ENCODE assay signal across 9 mouse cellular contexts in the genomic region with DNA sequence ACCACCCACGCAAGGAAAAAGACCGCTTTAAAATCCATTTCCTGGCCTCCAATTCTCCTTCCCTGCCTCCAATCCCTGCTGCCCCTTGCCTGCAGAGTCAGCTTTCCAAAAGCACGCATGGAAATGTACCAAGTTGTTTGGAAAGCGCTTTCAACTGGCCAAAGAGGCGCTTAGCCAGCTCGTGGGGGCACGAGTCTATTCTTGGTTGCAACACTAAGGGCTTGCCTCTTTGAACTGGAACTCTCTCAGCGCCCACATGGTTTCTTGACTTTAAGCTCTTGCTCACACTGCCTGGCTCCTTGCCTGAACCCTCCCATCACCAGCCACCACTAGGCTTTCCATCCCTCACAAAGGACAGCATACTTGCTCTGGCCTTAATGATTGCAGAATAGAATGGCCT. TPM values are rescaled to one million over a fixed set of nuclear protein-coding genes. Genes with fewer than 3 reads are reported as not detected.
DNase-seq lines count a peak whose midpoint lies in the region; ATAC-seq and TF ChIP-seq lines count a peak whose summit lies in the region.
"Had no signal": no experiment of that assay in that cellular context is flagged by ENCODE, and none has a peak within 500 bp of the region (broad histone marks: within the 10 kb centered on the region; RNA-seq: fewer than 3 reads in every experiment).

No protein-coding gene starts in this region.

- peak overlapping the region; percentile 37; the same call in 1 of the 2 replicates for H3K4me2 ChIP-seq in intestine, embryonic 15.5 days (replicated peaks)
- H3K4me2 ChIP-seq in intestine, postnatal 0 days (replicated peaks; ENCODE audit: low read depth) = no peak overlapping the region
- no peak overlapping the region for H3K4me2 ChIP-seq in forebrain, embryonic 11.5 days (ENCODE audit: low read depth, low read length, severe bottlenecking)

- ATAC-seq in intestine, embryonic 15.5 days = no peak
- ATAC-seq in intestine, postnatal 0 days = no peak
- no peak for ATAC-seq in frontal cortex, adult (ENCODE audit: low TSS enrichment)
- no peak for ATAC-seq in forebrain, embryonic 11.5 days (replicated peaks; ENCODE audit: low FRiP score)

- H3K9me3 ChIP-seq in intestine, embryonic 15.5 days = no peaks in the 10 kb centered on the region
- H3K9me3 ChIP-seq in intestine, postnatal 0 days (ENCODE audit: control insufficient read depth) = no peaks in the 10 kb centered on the region
- H3K9me3 ChIP-seq in forebrain, embryonic 11.5 days (ENCODE audit: control insufficient read depth, low read length) = no peaks in the 10 kb centered on the region

- peak; percentile 58 for DNase-seq in adrenal gland, postnatal 25 days
- DNase-seq in heart, adult 18-20 months = peak; percentile 89 to 90
- peak; percentile 46 for DNase-seq in lung, adult 2 months
- DNase-seq in right cerebral cortex, adult 2 months (ENCODE audit: low spot score in 2 of 2) = no peak
- no peak for DNase-seq in forebrain, embryonic 11.5 days (ENCODE audit: low spot score)

- TF ChIP-seq CTCF in intestine, postnatal 0 days (IDR thresholded peaks at IDR 0.05; ENCODE audit: low read depth) = no peak
- TF ChIP-seq CTCF in lung, adult 2 months (IDR thresholded peaks at IDR 0.05; ENCODE audit: insufficient read depth, low read length) = no peak

- H3K4me3 ChIP-seq in intestine, embryonic 15.5 days (replicated peaks) = no peak overlapping the region
- H3K4me3 ChIP-seq in intestine, postnatal 0 days (ENCODE audit: low read depth, low read length) = no peak overlapping the region
- H3K4me3 ChIP-seq in lung, adult 2 months (replicated peaks; ENCODE audit: extremely low read depth, low read depth, low read length) = no peak overlapping the region
- no peak overlapping the region for H3K4me3 ChIP-seq in forebrain, embryonic 11.5 days (ENCODE audit: low read depth, low read length)
- H3K4me3 ChIP-seq: erythroblast, embryonic 14.5 days had no signal

- no peaks in the 10 kb centered on the region for H3K27me3 ChIP-seq in intestine, embryonic 15.5 days (replicated peaks)
- H3K27me3 ChIP-seq in intestine, postnatal 0 days (replicated peaks; ENCODE audit: control insufficient read depth, insufficient read depth, low read length) = no peaks in the 10 kb centered on the region
- H3K27me3 ChIP-seq in forebrain, embryonic 11.5 days (ENCODE audit: control insufficient read depth, insufficient read depth, low read length) = no peaks in the 10 kb centered on the region

- no peaks in the 10 kb centered on the region for H3K4me1 ChIP-seq in intestine, embryonic 15.5 days (replicated peaks)
- no peaks in the 10 kb centered on the region for H3K4me1 ChIP-seq in intestine, postnatal 0 days (replicated peaks; ENCODE audit: control insufficient read depth, insufficient read depth, low read length)
- no peaks in the 10 kb centered on the region for H3K4me1 ChIP-seq in lung, adult 2 months (ENCODE audit: control insufficient read depth, insufficient read depth, low read length)
- H3K4me1 ChIP-seq in forebrain, embryonic 11.5 days (replicated peaks; ENCODE audit: control insufficient read depth, insufficient read depth, low read length) = no peaks in the 10 kb centered on the region; the same call in 1 of the 2 replicates

- H3K36me3 ChIP-seq in intestine, embryonic 15.5 days = no peaks in the 10 kb centered on the region
- no peaks in the 10 kb centered on the region for H3K36me3 ChIP-seq in intestine, postnatal 0 days (ENCODE audit: control insufficient read depth, insufficient read depth)
- H3K36me3 ChIP-seq in forebrain, embryonic 11.5 days (ENCODE audit: control insufficient read depth, insufficient read depth, low read length) = no peaks in the 10 kb centered on the region

- no peak overlapping the region for H3K9ac ChIP-seq in intestine, embryonic 15.5 days
- no peak overlapping the region for H3K9ac ChIP-seq in intestine, postnatal 0 days (ENCODE audit: low read depth, low read length)
- H3K9ac ChIP-seq in forebrain, embryonic 11.5 days (ENCODE audit: low read length) = no peak overlapping the region

- 78% methylated on average over 8 of the region's 8 CpGs for WGBS in intestine, embryonic 15.5 days
- 79% methylated on average over 8 of the region's 8 CpGs for WGBS in intestine, postnatal 0 days
- WGBS in lung, adult 2 months = 45% methylated on average over 8 of the region's 8 CpGs
- WGBS in forebrain, embryonic 11.5 days = 82% methylated on average over 8 of the region's 8 CpGs

- no peak for TF ChIP-seq POLR2A in lung, adult 2 months (IDR thresholded peaks at IDR 0.05; ENCODE audit: borderline replicate concordance, extremely low read depth, low read depth, low read length)

- no peak overlapping the region for H3K27ac ChIP-seq in intestine, embryonic 15.5 days
- no peak overlapping the region for H3K27ac ChIP-seq in intestine, postnatal 0 days (ENCODE audit: low read depth, low read length)
- no peak overlapping the region for H3K27ac ChIP-seq in forebrain, embryonic 11.5 days (ENCODE audit: low read depth, low read length)

RNA-seq across cellular contexts. Expression of a gene that starts 13.2 kb away (rescaled TPM):
- 3.0 and 3.5 TPM in 2 replicates for polyA plus RNA-seq in intestine, embryonic 15.5 days (2015; fragmentation: Nextera tagmentation; extraction: Ambion mirVana)
- polyA plus RNA-seq in intestine, postnatal 0 days (2015; fragmentation: Nextera tagmentation; extraction: Ambion mirVana) = 5.1 and 6.1 TPM in 2 replicates
- total RNA-seq in adrenal gland, postnatal 25 days (2021) = 11.5 and 12.3 TPM in 2 replicates
- total RNA-seq in heart, adult 18-20 months (2021) = 1 to 10 TPM; 4.1 to 6.2 TPM
- 5.1 and 5.5 TPM in 2 replicates for polyA plus RNA-seq in lung, adult 2 months (2012; rRNA removed)
- polyA plus RNA-seq in forebrain, embryonic 11.5 days (2014; fragmentation: Nextera tagmentation; extraction: Ambion mirVana) = 1.1 and 1.9 TPM in 2 replicates
- polyA plus RNA-seq: erythroblast, embryonic 14.5 days had no signal

Comparison
In these comparisons a context has a peak if more than half of its experiments do, and no peak if none do; other contexts are left out.
1. DNase-seq: peak in adrenal gland, postnatal 25 days (single experiment), heart, adult 18-20 months (2 of 2) and lung, adult 2 months (single experiment); none in right cerebral cortex, adult 2 months (0 of 2) and forebrain, embryonic 11.5 days (single experiment).